In genomic region chr2:83396820-83397609, GRCm38 (mm10) we compare ENCODE assay signal across 20 mouse cellular contexts.
DNase-seq lines count a peak whose midpoint lies in the region; ATAC-seq lines count a peak whose summit lies in the region.
"Had no signal": no experiment of that assay in that cellular context is flagged by ENCODE, and none has a peak within 500 bp of the region (broad histone marks: within the 10 kb centered on the region; RNA-seq: fewer than 3 reads in every experiment).

No protein-coding gene starts in this region.

- H3K27me3 ChIP-seq in midbrain, embryonic 12.5 days: no peaks in the 10 kb centered on the region
- H3K27me3 ChIP-seq in midbrain, embryonic 16.5 days (ENCODE audit: control insufficient read depth, insufficient read depth, low read depth, low read length): no peaks in the 10 kb centered on the region
- no peaks in the 10 kb centered on the region for H3K27me3 ChIP-seq in forebrain, embryonic 13.5 days
- H3K27me3 ChIP-seq in hindbrain, embryonic 14.5 days (ENCODE audit: control insufficient read depth, insufficient read depth, low read length): no peaks in the 10 kb centered on the region
- no peaks in the 10 kb centered on the region for H3K27me3 ChIP-seq in neural tube, embryonic 14.5 days (ENCODE audit: control insufficient read depth, insufficient read depth, low read length)
- H3K27me3 ChIP-seq: embryonic facial prominence, embryonic 12.5 days; heart, embryonic 15.5 days; liver, embryonic 13.5 days; megakaryocyte, embryonic 14.5 days; neural tube, embryonic 13.5 days had no signal

- H3K27ac ChIP-seq in midbrain, embryonic 12.5 days (replicated peaks): no peak overlapping the region
- no peak overlapping the region for H3K27ac ChIP-seq in midbrain, embryonic 16.5 days (ENCODE audit: low read length)
- H3K27ac ChIP-seq in forebrain, embryonic 13.5 days: no peak overlapping the region
- no peak overlapping the region for H3K27ac ChIP-seq in hindbrain, embryonic 14.5 days
- H3K27ac ChIP-seq in neural tube, embryonic 14.5 days (ENCODE audit: low read depth, low read length): no peak overlapping the region
- H3K27ac ChIP-seq: embryonic facial prominence, embryonic 12.5 days; heart, embryonic 15.5 days; liver, embryonic 13.5 days; neural tube, embryonic 13.5 days had no signal

- no peak for DNase-seq in hindbrain, embryonic 14.5 days (ENCODE audit: low spot score)
- no peak for DNase-seq in cerebellum, adult 9-10 months
- no peak for DNase-seq in kidney, postnatal 25 days
- DNase-seq in spleen, postnatal 10 days (ENCODE audit: low spot score in 2 of 2): no peak
- DNase-seq: cerebellum, adult 8-10 months; heart, adult 18-20 months; kidney, adult 9 months; liver, embryonic 13.5 days; right cerebral cortex, adult 18-20 months; thymus, postnatal 14 days had no signal

- 28% methylated on average over 2 of the region's 2 CpGs for WGBS in midbrain, embryonic 12.5 days
- 19% methylated on average over 2 of the region's 2 CpGs for WGBS in midbrain, embryonic 16.5 days
- WGBS in forebrain, embryonic 13.5 days: 8% methylated on average over 2 of the region's 2 CpGs
- 21% methylated on average over 2 of the region's 2 CpGs for WGBS in hindbrain, embryonic 14.5 days
- WGBS in neural tube, embryonic 14.5 days: 22% methylated on average over 2 of the region's 2 CpGs

- peaks cover 7% of the 10 kb centered on the region; the same call in 1 of the 2 replicates for H3K4me1 ChIP-seq in midbrain, embryonic 12.5 days
- no peaks in the 10 kb centered on the region for H3K4me1 ChIP-seq in midbrain, embryonic 16.5 days (ENCODE audit: control insufficient read depth, insufficient read depth, low read length)
- H3K4me1 ChIP-seq in forebrain, embryonic 13.5 days: peaks cover 7% of the 10 kb centered on the region
- H3K4me1 ChIP-seq in hindbrain, embryonic 14.5 days (replicated peaks; ENCODE audit: control insufficient read depth, insufficient read depth, low read length): no peaks in the 10 kb centered on the region
- no peaks in the 10 kb centered on the region for H3K4me1 ChIP-seq in neural tube, embryonic 14.5 days (ENCODE audit: control insufficient read depth, insufficient read depth, low read length)
- H3K4me1 ChIP-seq: embryonic facial prominence, embryonic 12.5 days; heart, embryonic 15.5 days; liver, embryonic 13.5 days; megakaryocyte, embryonic 14.5 days had no signal

- H3K36me3 ChIP-seq in midbrain, embryonic 12.5 days: no peaks in the 10 kb centered on the region
- H3K36me3 ChIP-seq in midbrain, embryonic 16.5 days (ENCODE audit: control insufficient read depth, insufficient read depth, low read length): no peaks in the 10 kb centered on the region
- H3K36me3 ChIP-seq in forebrain, embryonic 13.5 days (ENCODE audit: poor library complexity, severe bottlenecking): no peaks in the 10 kb centered on the region
- H3K36me3 ChIP-seq in hindbrain, embryonic 14.5 days (replicated peaks; ENCODE audit: control insufficient read depth, insufficient read depth): no peaks in the 10 kb centered on the region
- H3K36me3 ChIP-seq in neural tube, embryonic 14.5 days (ENCODE audit: control insufficient read depth, insufficient read depth, low read length): no peaks in the 10 kb centered on the region
- H3K36me3 ChIP-seq: embryonic facial prominence, embryonic 12.5 days; heart, embryonic 15.5 days; liver, embryonic 13.5 days; neural tube, embryonic 13.5 days had no signal

- no peak overlapping the region for H3K4me2 ChIP-seq in midbrain, embryonic 12.5 days (replicated peaks)
- no peak overlapping the region for H3K4me2 ChIP-seq in midbrain, embryonic 16.5 days (ENCODE audit: low read length)
- H3K4me2 ChIP-seq in forebrain, embryonic 13.5 days: no peak overlapping the region
- H3K4me2 ChIP-seq in hindbrain, embryonic 14.5 days (replicated peaks): no peak overlapping the region
- no peak overlapping the region for H3K4me2 ChIP-seq in neural tube, embryonic 14.5 days (ENCODE audit: low read depth, low read length)
- H3K4me2 ChIP-seq: embryonic facial prominence, embryonic 12.5 days; heart, embryonic 15.5 days; liver, embryonic 13.5 days; neural tube, embryonic 13.5 days had no signal

- H3K9me3 ChIP-seq in midbrain, embryonic 12.5 days: no peaks in the 10 kb centered on the region
- no peaks in the 10 kb centered on the region for H3K9me3 ChIP-seq in midbrain, embryonic 16.5 days (replicated peaks; ENCODE audit: control insufficient read depth, low read length, poor library complexity, severe bottlenecking)
- no peaks in the 10 kb centered on the region for H3K9me3 ChIP-seq in forebrain, embryonic 13.5 days (replicated peaks)
- no peaks in the 10 kb centered on the region for H3K9me3 ChIP-seq in hindbrain, embryonic 14.5 days (ENCODE audit: control insufficient read depth, low read length)
- H3K9me3 ChIP-seq in neural tube, embryonic 14.5 days (ENCODE audit: control insufficient read depth, low read length): no peaks in the 10 kb centered on the region
- H3K9me3 ChIP-seq: embryonic facial prominence, embryonic 12.5 days; heart, embryonic 15.5 days; liver, embryonic 13.5 days; neural tube, embryonic 13.5 days had no signal

- no peak overlapping the region for H3K4me3 ChIP-seq in midbrain, embryonic 12.5 days
- no peak overlapping the region for H3K4me3 ChIP-seq in midbrain, embryonic 16.5 days (ENCODE audit: low read depth, low read length)
- H3K4me3 ChIP-seq in forebrain, embryonic 13.5 days: no peak overlapping the region
- no peak overlapping the region for H3K4me3 ChIP-seq in hindbrain, embryonic 14.5 days (replicated peaks; ENCODE audit: low read length)
- H3K4me3 ChIP-seq in neural tube, embryonic 14.5 days (ENCODE audit: low read depth, low read length): no peak overlapping the region
- H3K4me3 ChIP-seq: embryonic facial prominence, embryonic 12.5 days; heart, embryonic 15.5 days; liver, embryonic 13.5 days; megakaryocyte, embryonic 14.5 days; neural tube, embryonic 13.5 days had no signal

- no peak overlapping the region for H3K9ac ChIP-seq in midbrain, embryonic 12.5 days (replicated peaks)
- H3K9ac ChIP-seq in midbrain, embryonic 16.5 days (ENCODE audit: low read depth, low read length): no peak overlapping the region
- no peak overlapping the region for H3K9ac ChIP-seq in forebrain, embryonic 13.5 days
- H3K9ac ChIP-seq in hindbrain, embryonic 14.5 days: no peak overlapping the region
- H3K9ac ChIP-seq in neural tube, embryonic 14.5 days (replicated peaks; ENCODE audit: low read depth, low read length): no peak overlapping the region
- H3K9ac ChIP-seq: embryonic facial prominence, embryonic 12.5 days; heart, embryonic 15.5 days; liver, embryonic 13.5 days; neural tube, embryonic 13.5 days had no signal

- peak; percentile 79 for ATAC-seq in midbrain, embryonic 12.5 days (ENCODE audit: low FRiP score, low read depth)
- no peak for ATAC-seq in midbrain, embryonic 16.5 days
- peak; percentile 88 for ATAC-seq in forebrain, embryonic 13.5 days
- ATAC-seq in hindbrain, embryonic 14.5 days (ENCODE audit: low FRiP score): peak; percentile 37; the same call in 1 of the 2 replicates
- 0 out of 2 replicates have a peak, but pooled peaks have one; percentile 46 for ATAC-seq in neural tube, embryonic 14.5 days (ENCODE audit: low read depth)
- ATAC-seq: lung, postnatal 0 days; Patski had no signal
